Mouse (Mus musculus): ENCODE measurements around the gene Mroh7. TPM values are rescaled to one million over a fixed set of nuclear protein-coding genes. Genes with fewer than 3 reads are reported as not detected.

Mroh7 gene
- polyA plus RNA-seq (2017; shearing (Covaris generic)): not detected

DNA sequence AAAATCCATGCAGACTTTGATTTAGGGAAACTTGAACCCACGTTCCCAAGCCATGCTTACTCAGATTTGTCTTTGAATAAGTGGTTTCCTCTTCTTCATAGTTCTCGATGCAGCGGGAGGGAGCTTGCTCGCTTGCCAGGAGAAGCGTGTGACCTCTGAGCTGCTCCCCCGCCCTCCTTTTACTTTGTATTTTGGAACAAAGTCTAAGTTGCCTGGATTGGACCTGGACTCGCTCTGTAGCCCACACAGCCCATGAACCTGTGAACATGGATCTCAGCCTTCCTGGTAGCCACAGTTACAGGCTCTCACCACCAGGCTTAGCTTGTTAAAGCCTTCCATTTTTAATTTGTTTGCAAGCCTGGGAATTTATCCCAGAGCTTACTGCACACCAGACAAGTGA lies at the start of gene Mroh7:
Mroh7 (minus strand) TSS at position 112 of the 400 bp plus-strand sequence.

GRCm38 (mm10) chr4:106733636-106734035 lies 2.9 kb upstream of the Mroh7 start, which contains the start of gene Fam151a:
TSS of gene Fam151a (plus strand) at chr4:106733889.

GRCm38 (mm10) chr4:106678442-106679118 lies 52.1 kb downstream of the Mroh7 start, which contains the start of gene Ttc4:
TSS of gene Ttc4 (minus strand) at chr4:106678944.

GRCm38 (mm10) chr4:106650833-106651527 lies 79.7 kb downstream of the Mroh7 start, which contains the start of gene Pars2:
TSS of gene Pars2 (plus strand) at chr4:106651069.

Other genes starting within 250 kb of the Mroh7 start
- not detected for gene Bsnd, start 238.6 kb downstream of the Mroh7 start, polyA plus RNA-seq (2017; shearing (Covaris generic))
- 2.4 TPM for gene Dhcr24, start 169.9 kb downstream of the Mroh7 start, polyA plus RNA-seq (2017; shearing (Covaris generic))
- not detected for gene Lexm, start 113.7 kb downstream of the Mroh7 start, polyA plus RNA-seq (2017; shearing (Covaris generic))
- not detected for gene Ttc22, start 108.5 kb downstream of the Mroh7 start, polyA plus RNA-seq (2017; shearing (Covaris generic))
- gene Pars2, start 79.9 kb downstream of the Mroh7 start, polyA plus RNA-seq (2017; shearing (Covaris generic)): 4.5 TPM
- gene Ttc4, start 52.0 kb downstream of the Mroh7 start, polyA plus RNA-seq (2017; shearing (Covaris generic)): 36.9 TPM
- not detected for gene Fam151a, start 3.0 kb upstream of the Mroh7 start, polyA plus RNA-seq (2017; shearing (Covaris generic))
- gene Acot11, start 74.1 kb upstream of the Mroh7 start, polyA plus RNA-seq (2017; shearing (Covaris generic)): 8.8 TPM
- 54.1 TPM for gene Ssbp3, start 179.8 kb upstream of the Mroh7 start, polyA plus RNA-seq (2017; shearing (Covaris generic))